Mouse (Mus musculus) kidney, postnatal 0 days (tissue): ENCODE measurements at regions not wholly inside any gene's neighbourhood (a gene's known extent, or its start where the extent isn't known, plus 50 kb on each side); places are given as distances from the start of the nearest gene placed in this dataset.

Experiments used
- ATAC-seq: fragments of 200-750 bp; cut with Nextera tagmentation; replicated peaks from 2 replicates; pipeline ENCODE4 v1.8.0; 2017; ENCODE audit warnings: low read depth, moderate number of reproducible peaks, moderate TSS enrichment, moderate library complexity; ENCODE audit not compliant: low FRiP score
- DNase-seq: peaks from one replicate; pipeline ENCODE4 v3.0.0-alpha.2; 2016; ENCODE audit warnings: low spot score
- H3K27ac ChIP-seq: fragments of 300-500 bp; sonication (generic); 2 replicates; pipeline ENCODE4 v1.5.1; 2014; ENCODE audit warnings: mild to moderate bottlenecking
- H3K27me3 ChIP-seq: fragments of 300-500 bp; sonication (generic); 2 replicates; pipeline ENCODE4 v1.6.1; 2014; ENCODE audit warnings: low read length, mixed read lengths; ENCODE audit not compliant: insufficient read depth
- H3K36me3 ChIP-seq: fragments of 300-500 bp; sonication (generic); 2 replicates; pipeline ENCODE4 v1.6.1; 2014; ENCODE audit warnings: low read length, mixed read lengths; ENCODE audit not compliant: insufficient read depth
- H3K4me1 ChIP-seq: fragments of 300-500 bp; sonication (generic); replicated peaks from 2 replicates; pipeline ENCODE4 v1.6.1; 2014; ENCODE audit warnings: antibody characterized with exemption, low read length, mixed read lengths; ENCODE audit not compliant: insufficient read depth
- H3K4me2 ChIP-seq: fragments of 300-500 bp; sonication (generic); 2 replicates; pipeline ENCODE4 v1.6.1; 2014; ENCODE audit warnings: mild to moderate bottlenecking, low read length, moderate library complexity, mixed read lengths
- H3K4me3 ChIP-seq: fragments of 300-500 bp; sonication (generic); replicated peaks from 2 replicates; pipeline ENCODE4 v1.5.1; 2014; ENCODE audit warnings: low read depth, low read length
- H3K9ac ChIP-seq: fragments of 300-500 bp; sonication (generic); 2 replicates; pipeline ENCODE4 v1.6.1; 2014; ENCODE audit warnings: low read depth, low read length
- H3K9me3 ChIP-seq: fragments of 300-500 bp; sonication (generic); replicated peaks from 2 replicates; pipeline ENCODE4 v1.6.1; 2016; ENCODE audit warnings: low read length, inconsistent platforms, mixed read lengths
- CTCF ChIP-seq: IDR thresholded peaks from 2 replicates; pipeline ENCODE4 v1.5.1; 2016; ENCODE audit warnings: antibody characterized with exemption, low read depth, mild to moderate bottlenecking, moderate library complexity
- WGBS: fragments of 180-500 bp; shearing (Covaris S2); extraction: QIAGEN DNeasy Blood & Tissue Kit; methylation state at CpG from one replicate; pipeline ENCODE4 v1.1.7; 2014; 5-methylcytosine and 5-hydroxymethylcytosine counted together

DNA sequence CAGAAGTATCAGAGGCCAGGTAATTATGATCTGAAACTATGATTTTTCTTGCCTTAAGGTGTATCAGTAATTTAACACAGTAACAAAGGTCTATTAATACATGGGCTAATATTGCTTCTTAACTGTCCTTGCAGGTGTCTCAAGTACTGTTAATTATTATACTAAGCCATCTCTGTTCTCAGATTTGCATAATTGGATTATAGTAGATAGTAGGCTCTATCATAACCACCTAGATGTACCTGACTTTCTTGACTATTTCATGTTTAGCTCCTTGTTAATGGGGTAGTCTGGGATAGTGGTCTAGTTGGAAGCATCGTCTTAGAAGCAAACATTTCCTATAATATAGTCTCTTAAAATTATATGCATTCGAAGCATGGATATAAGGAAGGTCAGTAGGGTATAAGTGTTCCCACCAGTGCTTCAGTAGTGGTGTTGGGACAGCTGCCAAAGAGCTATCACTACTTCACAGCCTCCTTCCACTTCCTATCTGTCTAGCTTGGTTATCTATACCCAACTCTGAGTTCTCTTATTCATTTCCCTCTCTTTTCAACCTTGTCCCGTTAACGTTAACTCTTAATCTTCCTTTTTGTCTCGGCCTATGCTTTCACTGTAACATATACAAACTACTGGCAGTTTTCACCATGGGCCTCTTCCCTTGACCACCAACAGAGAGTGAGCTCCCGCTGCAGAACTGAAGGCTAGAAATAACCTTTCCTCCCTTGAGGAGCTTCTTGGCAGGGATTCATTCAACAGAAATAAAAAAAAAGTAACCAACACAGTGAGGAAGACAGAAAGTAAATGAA, 630.9 kb upstream of the Lcorl start:
- H3K9me3 ChIP-seq: no peaks in the 10 kb centered on the region
- no peak overlapping the region for H3K4me3 ChIP-seq
- WGBS: 63% methylated on average over 6 of the region's 6 CpGs
- H3K36me3 ChIP-seq: no peaks in the 10 kb centered on the region
- H3K4me1 ChIP-seq: no peaks in the 10 kb centered on the region
- no peaks in the 10 kb centered on the region for H3K27me3 ChIP-seq
- DNase-seq (peak; percentile 3), ATAC-seq (no peak)
- no peak overlapping the region for H3K27ac ChIP-seq
- H3K9ac ChIP-seq: no peak overlapping the region
- TF ChIP-seq CTCF: no peak
- H3K4me2 ChIP-seq: no peak overlapping the region

DNA sequence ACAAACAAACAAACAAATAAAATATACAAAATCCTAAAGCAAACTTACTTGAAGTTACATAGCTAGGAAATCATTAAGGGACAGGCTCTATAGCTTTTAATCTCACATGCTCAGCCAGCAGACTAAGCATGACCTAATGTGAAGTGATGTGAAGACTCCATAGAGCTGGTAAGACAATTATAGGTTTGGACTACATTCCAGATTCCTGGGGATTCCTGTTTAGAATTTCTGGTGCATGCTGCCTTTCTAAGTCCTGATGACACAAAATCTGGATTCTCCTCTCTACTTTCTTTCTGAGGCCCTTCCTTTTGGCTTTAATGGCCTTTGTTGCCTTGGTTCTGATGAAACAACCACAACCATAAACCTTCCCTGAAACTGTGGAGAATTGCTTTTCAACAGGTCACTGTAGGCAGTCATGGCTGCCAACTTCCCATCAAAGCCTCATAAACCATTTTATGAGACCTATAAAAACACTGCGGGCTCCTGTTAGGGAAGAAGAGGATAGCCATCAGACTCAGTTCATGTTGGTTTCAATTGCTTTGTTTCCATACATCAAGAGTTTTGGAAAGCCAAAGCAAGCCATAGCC, 629.4 kb upstream of the Lcorl start:
- Histone ChIP-seq H3K4me1 (no peaks in the 10 kb centered on the region), H3K4me3 (no peak overlapping the region), H3K36me3 (no peaks in the 10 kb centered on the region), H3K27ac (no peak overlapping the region), H3K9me3 (no peaks in the 10 kb centered on the region), H3K9ac (no peak overlapping the region), H3K27me3 (no peaks in the 10 kb centered on the region), H3K4me2 (no peak overlapping the region)
- 15% methylated on average over 1 of the region's 1 CpGs for WGBS
- DNase-seq: peak; percentile 41
- no peak for ATAC-seq
- no peak for TF ChIP-seq CTCF

DNA sequence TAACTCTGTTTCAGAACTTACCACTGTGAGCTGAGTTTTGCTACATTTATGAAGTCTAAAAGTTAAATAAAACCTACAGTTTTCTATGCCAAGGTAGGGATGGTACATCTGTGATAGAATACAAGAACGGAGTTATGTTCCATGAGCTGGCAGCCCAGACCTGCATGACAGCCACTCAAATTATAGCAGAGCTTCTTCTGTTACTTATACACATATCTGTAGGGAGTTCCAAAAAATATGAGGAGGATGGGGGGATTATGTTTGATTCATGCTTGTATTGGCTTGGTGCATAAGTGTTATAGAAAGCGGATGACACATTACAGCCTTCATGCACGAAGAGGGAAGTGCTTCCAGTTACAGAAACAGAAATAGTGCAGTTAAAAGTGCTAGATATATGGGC, 598.9 kb upstream of the Lcorl start:
- no peak overlapping the region for H3K9ac ChIP-seq
- DNase-seq (no peak), ATAC-seq (no peak)
- no peak for TF ChIP-seq CTCF
- no peak overlapping the region for H3K4me3 ChIP-seq
- H3K27me3 ChIP-seq: no peaks in the 10 kb centered on the region
- H3K27ac ChIP-seq: no peak overlapping the region
- no peak overlapping the region for H3K4me2 ChIP-seq
- H3K36me3 ChIP-seq: no peaks in the 10 kb centered on the region
- H3K9me3 ChIP-seq: no peaks in the 10 kb centered on the region
- 82% methylated on average over 3 of the region's 3 CpGs for WGBS
- no peaks in the 10 kb centered on the region for H3K4me1 ChIP-seq

DNA sequence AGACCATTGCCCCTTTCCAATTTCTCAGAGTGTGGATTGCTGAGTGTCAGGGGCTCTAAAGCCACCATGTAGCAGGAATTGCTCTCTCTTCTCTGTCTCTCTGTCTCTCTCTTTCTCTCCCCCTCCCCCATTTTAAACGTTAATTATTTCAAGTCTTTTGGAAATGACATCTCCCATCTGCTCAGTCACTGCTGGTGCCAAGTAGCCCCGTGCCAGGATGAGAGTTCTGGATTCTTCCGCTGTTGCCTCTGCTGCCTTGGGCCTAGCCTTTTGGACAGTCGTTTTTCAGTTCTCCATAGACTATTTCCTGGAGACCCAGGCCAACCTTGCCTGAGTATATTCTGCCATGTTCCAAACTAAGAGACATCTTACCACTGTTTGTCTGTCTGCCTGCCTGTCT, 590.9 kb upstream of the Lcorl start:
- DNase-seq (no peak), ATAC-seq (no peak)
- H3K9ac ChIP-seq: no peak overlapping the region
- no peaks in the 10 kb centered on the region; the same call in 1 of the 2 replicates for H3K4me1 ChIP-seq
- H3K27me3 ChIP-seq: no peaks in the 10 kb centered on the region
- H3K4me2 ChIP-seq: no peak overlapping the region
- no peaks in the 10 kb centered on the region for H3K36me3 ChIP-seq
- TF ChIP-seq CTCF: no peak
- H3K27ac ChIP-seq: no peak overlapping the region
- WGBS: 63% methylated on average over 4 of the region's 4 CpGs
- H3K9me3 ChIP-seq: no peaks in the 10 kb centered on the region
- no peak overlapping the region for H3K4me3 ChIP-seq

DNA sequence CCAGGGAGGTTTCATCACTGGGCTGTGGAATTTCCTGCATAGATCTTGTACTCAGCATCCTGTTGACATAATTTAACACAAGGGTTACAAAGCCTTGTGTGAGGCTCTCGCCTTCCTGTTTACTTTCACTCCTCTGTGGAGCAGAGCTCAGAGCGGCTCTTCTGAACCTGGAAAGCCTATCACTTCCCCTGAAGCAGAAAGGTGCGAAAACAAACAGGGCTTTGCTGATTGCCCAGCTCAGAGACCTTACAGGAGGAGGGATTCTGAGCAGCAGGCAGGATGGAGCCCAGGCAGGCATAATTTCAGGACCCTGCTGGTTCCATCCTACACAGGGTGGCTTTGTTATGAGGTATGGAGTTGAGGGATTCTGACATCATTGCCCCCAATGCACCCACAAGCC, 588.4 kb upstream of the Lcorl start:
- Histone ChIP-seq H3K4me2 (peak overlapping the region; percentile 28), H3K4me3 (no peak overlapping the region), H3K9ac (no peak overlapping the region), H3K27me3 (no peaks in the 10 kb centered on the region), H3K36me3 (no peaks in the 10 kb centered on the region), H3K9me3 (no peaks in the 10 kb centered on the region), H3K4me1 (no peaks in the 10 kb centered on the region; the same call in 1 of the 2 replicates), H3K27ac (no peak overlapping the region)
- 21% methylated on average over 3 of the region's 3 CpGs for WGBS
- DNase-seq: peak; percentile 51
- TF ChIP-seq CTCF: no peak
- no peak for ATAC-seq

DNA sequence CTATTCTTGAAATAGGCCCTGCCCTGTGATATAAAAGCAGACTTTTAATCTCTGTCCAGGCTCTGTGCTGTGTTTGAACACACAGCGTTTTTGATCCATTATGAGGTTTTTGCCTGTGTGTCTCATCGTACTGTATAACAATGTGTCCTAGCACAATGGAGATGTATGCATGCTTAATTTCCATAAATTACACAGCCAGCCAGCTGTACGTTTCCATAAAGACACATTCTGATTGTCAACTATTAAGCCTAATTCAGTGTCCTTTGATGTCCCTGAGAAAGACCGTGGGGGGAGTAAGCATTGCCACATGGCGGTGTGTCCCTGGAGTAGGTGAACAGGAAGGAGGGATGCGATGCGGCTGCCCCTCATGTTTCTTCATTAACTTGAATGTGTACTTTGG, 587.7 kb upstream of the Lcorl start:
- H3K27ac ChIP-seq: no peak overlapping the region
- H3K4me2 ChIP-seq: 0 out of 2 replicates have a peak overlapping the region, but pooled peaks have one; percentile 28
- ATAC-seq (no peak), DNase-seq (no peak)
- no peaks in the 10 kb centered on the region; the same call in 1 of the 2 replicates for H3K4me1 ChIP-seq
- no peaks in the 10 kb centered on the region for H3K36me3 ChIP-seq
- no peak overlapping the region for H3K9ac ChIP-seq
- WGBS: 25% methylated on average over 7 of the region's 7 CpGs
- TF ChIP-seq CTCF: no peak
- H3K9me3 ChIP-seq: no peaks in the 10 kb centered on the region
- H3K4me3 ChIP-seq: no peak overlapping the region
- no peaks in the 10 kb centered on the region for H3K27me3 ChIP-seq
